Mouse (Mus musculus) mature B cell (primary cell): ENCODE results near the gene Nudt2.

ENCODE experiments used
- in situ Hi-C: fragments of 300-500 bp; cut with MboI; formaldehyde crosslinking; loops from 2 replicates; pipeline ENCODE4 v1.14.3; 2019

Gene Nudt2

DNA sequence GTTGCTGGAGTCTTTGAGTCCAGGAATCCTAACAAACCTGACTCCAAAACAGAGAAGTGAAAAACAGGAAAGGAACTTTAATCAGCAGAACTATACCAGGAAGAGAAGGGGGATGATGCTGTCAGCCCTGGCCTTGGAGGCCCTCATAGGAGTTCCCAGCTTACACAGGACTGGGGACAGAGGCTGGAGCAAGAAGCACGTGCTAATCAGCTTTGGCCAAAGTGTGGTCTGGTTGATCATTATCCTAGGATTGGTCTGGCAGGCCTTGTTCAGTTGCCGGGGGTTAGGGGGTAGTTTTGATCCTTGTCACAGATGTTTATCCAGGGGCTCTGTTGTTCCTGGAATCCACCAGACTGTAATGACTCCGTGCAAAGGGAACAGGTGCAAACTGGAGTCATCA is 29.4 kb downstream of the Nudt2 start:
- in situ Hi-C loops, result no loop called here

- in situ Hi-C loops, result no loop called here
These were observed 30.1 kb downstream of the Nudt2 start for GRCm38 (mm10) chr4:41495076-41495475.

- in situ Hi-C loops, result no loop called here
These were observed 30.9 kb downstream of the Nudt2 start for GRCm38 (mm10) chr4:41495850-41496249.

DNA sequence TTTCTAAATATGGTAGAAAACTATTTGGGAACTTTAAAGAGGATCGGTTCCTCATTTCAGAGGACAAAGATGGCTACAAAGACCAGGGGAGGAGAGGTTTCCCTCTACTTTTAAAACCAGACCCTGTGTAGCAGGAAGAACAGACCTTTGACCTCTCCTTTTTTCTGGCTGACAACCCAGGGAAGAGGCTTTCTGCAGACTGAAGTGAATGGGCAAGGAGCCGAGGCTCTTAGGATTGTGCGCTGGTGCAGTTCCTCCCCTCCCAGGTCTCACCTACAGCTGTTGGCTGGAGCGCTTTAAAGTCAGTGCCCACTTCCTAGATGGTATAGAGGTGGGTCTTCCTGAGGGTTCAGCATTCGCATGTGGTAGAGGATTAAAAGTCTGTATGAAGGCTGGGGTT is 32.1 kb downstream of the Nudt2 start:
- in situ Hi-C loops, result no loop called here

GRCm38 (mm10) chr4:41497579-41497978 is 32.6 kb downstream of the Nudt2 start:
- in situ Hi-C loops, result no loop called here

- in situ Hi-C loops, result no loop called here
These were observed 33.3 kb downstream of the Nudt2 start for GRCm38 (mm10) chr4:41497995-41498845.

- in situ Hi-C loops, result no loop called here
These were observed 34.0 kb downstream of the Nudt2 start for GRCm38 (mm10) chr4:41498921-41499391.

DNA sequence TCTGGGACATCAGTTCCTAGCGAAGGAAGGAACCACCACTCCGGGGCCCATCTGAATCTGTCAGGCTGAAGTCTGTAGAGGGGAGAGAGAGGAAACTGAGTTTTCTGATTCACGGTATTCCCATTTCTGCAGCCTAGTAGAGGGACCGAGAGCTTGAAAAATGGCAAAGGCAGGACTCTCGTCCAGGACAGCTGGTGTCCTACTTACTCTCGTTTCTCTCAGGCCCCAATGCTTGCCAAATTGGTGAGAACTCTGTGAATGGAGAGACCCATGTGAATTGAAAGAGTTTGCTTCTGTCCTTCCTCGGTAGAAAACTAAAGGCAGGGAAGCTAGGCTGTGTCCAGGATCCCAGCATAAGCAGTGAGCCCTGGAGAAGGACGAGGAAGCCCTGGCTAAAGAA is 34.7 kb downstream of the Nudt2 start:
- in situ Hi-C loops, result no loop called here

GRCm38 (mm10) chr4:41500787-41501186 is 35.8 kb downstream of the Nudt2 start:
- in situ Hi-C loops, result no loop called here

DNA sequence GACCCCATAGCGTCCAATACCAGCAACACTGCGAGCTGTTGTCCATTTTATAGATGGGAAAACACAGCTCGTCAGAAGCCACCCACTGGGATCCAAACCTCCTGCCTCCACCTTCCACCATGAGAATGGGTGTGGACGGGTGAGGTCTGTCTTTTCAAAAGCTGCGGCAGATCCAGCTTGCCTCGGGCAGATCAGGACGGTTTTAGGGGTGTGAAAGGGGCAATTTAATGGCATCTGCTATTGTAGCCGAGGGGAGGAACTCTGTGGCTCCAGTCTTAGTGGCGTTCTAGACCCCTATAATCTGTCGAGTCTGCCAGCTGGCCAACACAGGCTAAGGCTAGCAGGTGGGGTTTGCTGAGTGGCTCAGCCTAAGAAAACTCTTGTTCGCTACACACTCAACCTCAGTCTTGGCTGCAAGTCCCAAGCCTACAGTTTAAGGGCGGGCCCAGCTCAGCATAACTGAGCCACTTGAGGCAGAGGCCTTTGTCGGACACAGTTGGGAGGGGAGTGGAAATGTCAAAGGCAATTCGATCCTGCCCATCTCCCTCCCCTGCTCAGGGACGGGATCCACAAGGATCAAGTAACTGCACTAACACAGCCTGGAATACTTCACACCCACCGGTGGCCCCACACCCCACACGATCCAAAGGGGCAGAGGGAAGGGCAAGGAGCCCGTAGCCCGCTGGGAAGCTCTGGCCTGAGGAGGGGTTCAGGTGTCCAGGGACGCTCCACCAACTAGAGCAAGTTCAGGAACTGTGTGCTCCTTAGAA is 37.4 kb downstream of the Nudt2 start:
- in situ Hi-C loops, result no loop called here

GRCm38 (mm10) chr4:41502986-41503412 is 38.0 kb downstream of the Nudt2 start, which contains the start of gene AI464131:
AI464131 (minus strand) TSS chr4:41503076.
- in situ Hi-C loops, result no loop called here

DNA sequence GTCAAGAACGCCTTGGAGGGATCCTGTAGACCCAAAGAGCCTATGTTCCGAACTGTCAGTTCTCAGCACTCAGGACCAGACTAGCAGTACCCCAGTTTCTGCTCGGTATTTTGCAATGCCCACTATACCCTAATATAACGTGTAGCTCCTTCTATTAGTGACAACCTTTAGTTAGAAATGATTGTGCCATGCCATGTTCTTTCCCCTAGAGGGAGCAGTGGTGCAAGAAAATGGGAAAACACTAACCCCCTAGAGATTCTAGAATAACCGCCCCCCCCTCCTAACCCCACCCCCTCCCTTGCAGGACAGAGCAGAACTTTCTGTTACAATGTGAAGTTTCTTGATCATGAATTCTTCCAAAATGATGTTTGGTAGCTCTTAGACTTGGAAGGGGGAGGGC is 39.4 kb downstream of the Nudt2 start:
- in situ Hi-C loops, result no loop called here

GRCm38 (mm10) chr4:41505131-41505551 is 40.2 kb downstream of the Nudt2 start:
- in situ Hi-C loops, result no loop called here

GRCm38 (mm10) chr4:41506156-41506555 is 41.2 kb downstream of the Nudt2 start:
- in situ Hi-C loops, result no loop called here

GRCm38 (mm10) chr4:41506906-41507305 is 42.0 kb downstream of the Nudt2 start:
- in situ Hi-C loops, result no loop called here

DNA sequence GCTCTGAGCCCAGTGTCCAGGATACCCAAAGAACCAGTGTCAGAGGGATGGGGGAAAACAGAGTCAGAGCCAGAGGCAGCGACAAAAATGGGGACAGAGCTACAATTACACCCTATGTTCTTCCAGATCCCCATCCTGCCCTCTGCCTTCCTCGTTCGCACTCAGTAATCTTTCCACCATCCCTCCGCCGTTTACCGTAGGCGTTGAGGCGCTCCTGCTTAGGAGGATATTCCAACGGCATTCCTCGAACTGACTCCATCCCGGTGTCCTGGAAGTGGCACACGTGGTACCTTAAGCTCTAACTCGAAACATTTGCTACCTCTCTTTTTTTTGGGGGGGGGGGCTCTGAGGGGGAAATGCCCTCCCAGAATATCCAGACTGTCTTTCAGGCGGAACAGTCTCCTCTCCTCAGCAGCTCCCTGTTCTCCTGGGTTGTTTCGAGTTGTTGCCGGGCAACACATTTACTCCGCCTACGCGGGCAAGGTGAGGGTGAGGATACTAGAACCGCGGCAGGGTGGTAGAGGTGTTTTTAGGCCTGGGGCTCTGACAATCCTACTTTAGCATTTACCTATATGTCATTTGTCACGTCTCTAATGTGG is 42.5 kb downstream of the Nudt2 start:
- in situ Hi-C loops, result no loop called here

DNA sequence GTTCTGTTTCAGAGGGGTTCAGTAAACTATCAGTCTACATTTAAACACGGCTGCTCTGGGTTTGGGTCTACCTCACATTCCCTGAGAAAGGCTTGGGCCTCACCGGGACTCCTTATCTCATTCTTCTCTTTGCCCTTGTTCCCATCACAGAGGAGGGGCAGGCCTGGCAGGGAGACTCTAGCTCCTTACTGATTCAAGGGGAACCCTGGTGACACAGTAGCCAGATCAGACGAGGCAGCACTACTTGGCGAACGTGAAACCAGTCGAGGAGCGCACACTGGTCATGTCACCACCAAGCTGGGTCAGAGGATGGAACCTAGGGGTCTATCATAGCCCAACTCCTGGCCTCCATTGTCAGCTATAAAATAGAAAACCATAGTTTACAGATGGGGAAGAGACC is 43.0 kb downstream of the Nudt2 start:
- in situ Hi-C loops, result no loop called here

DNA sequence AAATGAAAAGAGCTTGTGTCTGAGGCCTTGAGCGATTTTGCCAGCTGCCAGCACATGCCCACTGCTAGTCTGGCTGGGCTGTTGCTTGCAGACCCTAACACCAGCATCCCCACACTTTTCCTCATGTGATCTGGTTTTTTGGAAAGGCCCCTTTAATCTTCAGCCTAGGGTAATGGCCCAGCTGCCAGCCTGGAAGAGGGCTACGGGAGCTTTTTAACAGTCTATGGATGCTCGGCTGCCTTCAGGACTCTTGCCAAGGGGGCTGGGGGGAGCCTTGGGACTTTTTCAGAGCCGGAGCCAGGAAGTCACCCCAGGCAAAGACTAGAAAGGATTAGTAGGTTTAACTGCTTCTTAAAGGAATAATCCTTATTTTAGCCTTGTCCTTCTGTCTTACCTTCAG is 48.4 kb downstream of the Nudt2 start:
- in situ Hi-C loops, result no loop called here

DNA sequence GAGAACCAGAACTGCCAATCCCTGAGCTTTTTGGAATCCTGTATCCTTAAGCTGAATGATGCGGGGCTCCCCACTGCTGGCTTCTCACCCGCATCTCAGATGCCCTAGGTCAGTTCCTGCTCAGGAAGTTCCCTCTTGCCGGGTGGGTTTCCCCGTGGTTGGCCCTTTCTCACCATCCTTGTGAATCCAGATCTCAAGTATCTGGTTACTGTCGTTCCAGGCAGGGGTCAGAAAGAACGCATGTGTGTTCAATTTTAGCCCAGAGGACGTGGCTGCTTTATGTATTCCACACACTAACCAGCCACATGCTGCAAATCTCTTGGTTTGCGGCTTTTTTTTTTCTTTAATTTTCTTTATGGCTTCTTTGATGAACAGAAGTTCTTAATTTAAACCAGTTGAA is 48.8 kb downstream of the Nudt2 start:
- in situ Hi-C loops, result no loop called here

GRCm38 (mm10) chr4:41517233-41517632 is 52.3 kb downstream of the Nudt2 start, which contains the start of gene 1110017D15Rik:
1110017D15Rik (minus strand) TSS chr4:41517333.
- in situ Hi-C loops, result no loop called here

DNA sequence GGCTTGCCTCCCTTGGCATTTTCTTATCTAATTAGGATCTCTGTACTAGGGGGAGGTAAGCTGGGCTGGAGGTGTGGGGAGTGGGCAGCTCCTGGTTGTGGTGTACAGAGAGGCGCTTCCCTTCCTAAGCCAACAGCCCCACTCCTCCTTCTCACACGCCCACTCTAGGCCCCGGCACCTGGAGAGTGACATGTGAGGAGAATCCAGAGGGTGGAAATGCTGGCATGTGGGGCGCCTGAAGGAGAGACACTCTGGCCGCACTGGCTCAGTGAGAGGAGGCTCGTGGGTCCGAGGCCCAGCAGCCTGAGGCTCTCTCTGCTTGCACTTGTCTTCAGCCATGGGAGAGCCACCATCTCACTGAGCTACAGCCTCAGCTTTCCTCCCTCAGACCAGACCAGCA is 53.4 kb downstream of the Nudt2 start:
- in situ Hi-C loops, result no loop called here

DNA sequence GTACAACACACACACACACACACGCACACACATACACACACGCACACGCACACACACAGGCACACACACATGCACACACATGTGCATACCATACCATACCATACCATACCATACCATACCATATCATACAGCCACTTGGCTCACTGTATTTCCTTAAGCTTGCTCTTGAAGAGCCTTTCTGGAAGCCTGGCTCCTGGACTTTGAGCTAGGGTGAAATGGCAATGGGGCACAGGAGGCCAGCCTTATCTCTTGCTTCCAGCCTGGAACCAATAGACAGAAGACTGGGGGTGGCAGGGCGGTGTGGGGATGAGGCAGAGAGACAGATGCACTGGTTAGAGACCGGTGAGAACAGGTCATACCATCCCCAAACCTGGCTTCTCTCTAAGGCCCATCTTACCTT is 54.2 kb downstream of the Nudt2 start:
- in situ Hi-C loops, result no loop called here
